Mouse (Mus musculus) G1E (cell line): ENCODE data around the gene Cish.

Experiments
- CTCF ChIP-seq: IDR thresholded peaks from 2 replicates; pipeline ENCODE4 v1.5.1; 2012; ENCODE audit warnings: low read depth, low read length, inconsistent platforms, mixed read lengths
- GATA1 ChIP-seq: IDR thresholded peaks from 2 replicates; pipeline ENCODE4 v1.6.1; 2012; ENCODE audit warnings: borderline replicate concordance, low read length, inconsistent platforms, mixed read lengths
- TAL1 ChIP-seq: conservative IDR thresholded peaks from 2 replicates; pipeline ENCODE4 v1.6.1; 2012; ENCODE audit warnings: low read depth, low read length, inconsistent platforms, mixed read lengths

GRCm38 (mm10) chr9:107336386-107336785, 40.6 kb downstream of the Cish start:
- TF ChIP-seq CTCF (no peak), TAL1 (no peak), GATA1 (no peak)
